Mouse (Mus musculus): ENCODE results near the gene Smarcal1. TPM values are rescaled to one million over a fixed set of nuclear protein-coding genes. Genes with fewer than 3 reads are reported as not detected.

Smarcal1 gene
- total RNA-seq, 1 experiment from 2014 or later: 33.7 TPM

- no peak for DNase-seq
These were observed 5.7 kb downstream of the Smarcal1 start for GRCm38 (mm10) chr1:72588763-72589162.

- no peak for DNase-seq
These were observed 7.6 kb downstream of the Smarcal1 start for GRCm38 (mm10) chr1:72590636-72591035.

GRCm38 (mm10) chr1:72592350-72592749 lies 9.3 kb downstream of the Smarcal1 start:
- no peak for DNase-seq

- DNase-seq: peak; percentile 83
These were observed 10.4 kb downstream of the Smarcal1 start for GRCm38 (mm10) chr1:72593340-72593951.

GRCm38 (mm10) chr1:72595686-72596085 lies 12.6 kb downstream of the Smarcal1 start:
- peak; percentile 67 for DNase-seq

- DNase-seq: peak; percentile 76
These were observed 13.2 kb downstream of the Smarcal1 start for GRCm38 (mm10) chr1:72596231-72596630.

GRCm38 (mm10) chr1:72599146-72600101 lies 16.4 kb downstream of the Smarcal1 start:
- DNase-seq: peak; percentile 79

- no peak for DNase-seq
These were observed 17.7 kb downstream of the Smarcal1 start for GRCm38 (mm10) chr1:72600778-72601177.

GRCm38 (mm10) chr1:72601233-72601632 lies 18.2 kb downstream of the Smarcal1 start:
- no peak for DNase-seq

- no peak for DNase-seq
These were observed 19.1 kb downstream of the Smarcal1 start for GRCm38 (mm10) chr1:72602186-72602585.

GRCm38 (mm10) chr1:72602803-72603202 lies 19.8 kb downstream of the Smarcal1 start:
- DNase-seq: no peak

GRCm38 (mm10) chr1:72606186-72606673 lies 23.2 kb downstream of the Smarcal1 start:
- no peak for DNase-seq

- DNase-seq: no peak
These were observed 26.1 kb downstream of the Smarcal1 start for GRCm38 (mm10) chr1:72609129-72609528.

- DNase-seq: peak; percentile 21
These were observed 27.1 kb downstream of the Smarcal1 start for GRCm38 (mm10) chr1:72609887-72610877.

- no peak for DNase-seq
These were observed 29.1 kb downstream of the Smarcal1 start for GRCm38 (mm10) chr1:72612172-72612571.

- DNase-seq: no peak
These were observed 52.2 kb downstream of the Smarcal1 start for GRCm38 (mm10) chr1:72635221-72635620.

GRCm38 (mm10) chr1:72640658-72641410 lies 57.8 kb downstream of the Smarcal1 start:
- DNase-seq: peak; percentile 34

- DNase-seq: no peak
These were observed 90.0 kb downstream of the Smarcal1 start for GRCm38 (mm10) chr1:72673070-72673469.

Data from adrenal gland, postnatal 14 days (tissue).